Mouse (Mus musculus): Measurements from ENCODE around the gene Slc24a5. TPM values are rescaled to one million over a fixed set of nuclear protein-coding genes. Genes with fewer than 3 reads are reported as not detected.
A peak's percentile ranks its signal among the peaks of the same experiment; 100 is the strongest.

Gene Slc24a5
- polyA plus RNA-seq (2012; rRNA removed) (1.4 and 2.0 TPM in 2 replicates), polyA plus RNA-seq (2014; fragmentation: Nextera tagmentation; extraction: Ambion mirVana) (7.0 and 8.4 TPM in 2 replicates)

GRCm38 (mm10) chr2:125067894-125068293 lies at the start of gene Slc24a5:
Gene Slc24a5, plus strand, starts transcription at chr2:125068124.
- Histone ChIP-seq H3K4me1 (replicated peaks; ENCODE audit: control insufficient read depth in 2 of 2, insufficient read depth in 2 of 2, low read length in 1 of 2) (no peaks in the 10 kb centered on the region), H3K4me2 (ENCODE audit: low read depth) (no peak within 1 kb of the TSS), H3K36me3 (replicated peaks; ENCODE audit: control insufficient read depth, insufficient read depth, low read depth) (no peaks in the 10 kb centered on the region), H3K9me3 (ENCODE audit: control insufficient read depth, low read length) (no peaks in the 10 kb centered on the region), H3K27me3 (ENCODE audit: control insufficient read depth, insufficient read depth, low read length) (no peaks in the 10 kb centered on the region), H3K27ac (no peak within 1 kb of the TSS), H3K9ac (replicated peaks) (no peak within 1 kb of the TSS), H3K4me3 (ENCODE audit: insufficient read depth in 1 of 2, low read depth in 2 of 2, low read length in 2 of 2) (no peak within 1 kb of the TSS; a peak in 1 of 4 replicates)
- ATAC-seq (ENCODE audit: insufficient read depth): peak; percentile 43; the same call in 1 of the 2 replicates
- TF ChIP-seq CTCF (IDR thresholded peaks at IDR 0.05; ENCODE audit: low read depth) (no peak), EP300 (IDR thresholded peaks at IDR 0.05; ENCODE audit: low read depth) (no peak)
- DNase-seq (ENCODE audit: low read depth in 3 of 3, low spot score in 3 of 3): no peak
- 29% methylated on average over 10 of the region's 10 CpGs for WGBS (ENCODE audit: insufficient replicate concordance)

DNA sequence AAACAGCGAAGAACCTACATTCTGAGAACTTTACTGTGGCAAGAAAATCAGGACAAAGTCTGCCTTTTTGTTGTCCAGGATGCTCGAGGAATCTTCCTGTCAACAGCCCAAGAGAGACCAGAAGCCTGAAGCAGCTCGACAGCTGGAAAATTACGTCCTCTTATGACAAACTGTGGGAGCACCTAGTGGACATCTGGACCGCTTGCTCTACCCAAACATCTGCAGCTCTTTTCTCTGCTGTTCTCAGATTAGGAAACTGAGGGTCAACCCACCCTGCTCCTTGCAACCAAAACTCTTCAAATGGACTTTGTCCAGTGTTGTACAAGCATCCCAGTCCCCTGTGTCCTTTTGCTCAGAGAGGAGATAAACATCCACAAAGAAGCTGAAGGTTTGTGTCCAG lies 43.5 kb upstream of the Slc24a5 start:
- Histone ChIP-seq H3K36me3 (replicated peaks; ENCODE audit: control insufficient read depth, insufficient read depth, low read depth) (no peaks in the 10 kb centered on the region), H3K4me2 (ENCODE audit: low read depth) (no peak overlapping the region), H3K4me1 (replicated peaks; ENCODE audit: control insufficient read depth in 2 of 2, insufficient read depth in 2 of 2, low read length in 1 of 2) (no peaks in the 10 kb centered on the region), H3K27me3 (ENCODE audit: control insufficient read depth, insufficient read depth, low read length) (no peaks in the 10 kb centered on the region), H3K9me3 (ENCODE audit: control insufficient read depth, low read length) (no peaks in the 10 kb centered on the region), H3K27ac (no peak overlapping the region), H3K4me3 (ENCODE audit: insufficient read depth in 1 of 2, low read depth in 2 of 2, low read length in 2 of 2) (no peak overlapping the region), H3K9ac (replicated peaks) (no peak overlapping the region)
- ATAC-seq (ENCODE audit: insufficient read depth) (no peak), DNase-seq (ENCODE audit: low read depth in 3 of 3, low spot score in 3 of 3) (no peak)
- WGBS (ENCODE audit: insufficient replicate concordance): 46% methylated on average over 5 of the region's 5 CpGs
- no peak for TF ChIP-seq CTCF (IDR thresholded peaks at IDR 0.05; ENCODE audit: low read depth)
- TF ChIP-seq EP300 (IDR thresholded peaks at IDR 0.05; ENCODE audit: low read depth): no peak

DNA sequence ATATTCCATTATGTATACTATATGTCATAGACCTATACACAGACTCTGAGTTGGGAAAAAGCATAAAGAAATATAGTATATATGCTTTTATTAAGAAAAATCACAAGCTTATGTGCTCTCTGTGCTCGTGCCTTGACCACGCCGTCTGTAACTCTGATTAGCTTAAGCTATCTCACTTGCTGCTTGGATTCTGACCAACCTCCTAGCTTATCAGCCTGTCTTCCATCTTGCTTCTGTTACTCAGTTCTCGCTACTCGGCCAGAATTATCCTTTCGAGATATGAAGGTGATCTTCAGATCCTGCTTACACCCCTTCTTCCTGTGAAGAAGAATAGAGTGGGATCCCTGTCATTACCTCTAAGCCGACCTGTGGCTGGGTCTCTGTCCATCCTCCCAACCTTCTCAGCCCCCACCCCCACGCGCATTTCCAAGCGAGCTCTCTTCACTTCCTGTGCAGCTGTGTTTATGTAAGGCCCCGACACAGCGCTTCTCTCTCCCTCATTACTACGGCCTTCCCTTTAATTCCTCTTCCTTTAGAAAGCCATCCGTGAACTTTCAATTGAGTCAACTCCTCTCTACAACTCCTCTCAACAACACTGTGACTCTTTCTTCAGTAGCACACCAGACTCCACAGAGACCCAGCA lies 41.4 kb upstream of the Slc24a5 start:
- ATAC-seq (ENCODE audit: insufficient read depth) (no peak), DNase-seq (ENCODE audit: low read depth in 3 of 3, low spot score in 3 of 3) (no peak)
- Histone ChIP-seq H3K27me3 (ENCODE audit: control insufficient read depth, insufficient read depth, low read length) (no peaks in the 10 kb centered on the region), H3K9ac (replicated peaks) (no peak overlapping the region), H3K4me3 (ENCODE audit: insufficient read depth in 1 of 2, low read depth in 2 of 2, low read length in 2 of 2) (no peak overlapping the region), H3K9me3 (ENCODE audit: control insufficient read depth, low read length) (no peaks in the 10 kb centered on the region), H3K27ac (no peak overlapping the region), H3K36me3 (replicated peaks; ENCODE audit: control insufficient read depth, insufficient read depth, low read depth) (no peaks in the 10 kb centered on the region), H3K4me1 (replicated peaks; ENCODE audit: control insufficient read depth in 2 of 2, insufficient read depth in 2 of 2, low read length in 1 of 2) (no peaks in the 10 kb centered on the region), H3K4me2 (ENCODE audit: low read depth) (no peak overlapping the region)
- 19% methylated on average over 14 of the region's 14 CpGs for WGBS (ENCODE audit: insufficient replicate concordance)
- TF ChIP-seq EP300 (IDR thresholded peaks at IDR 0.05; ENCODE audit: low read depth) (no peak), CTCF (IDR thresholded peaks at IDR 0.05; ENCODE audit: low read depth) (no peak)

DNA sequence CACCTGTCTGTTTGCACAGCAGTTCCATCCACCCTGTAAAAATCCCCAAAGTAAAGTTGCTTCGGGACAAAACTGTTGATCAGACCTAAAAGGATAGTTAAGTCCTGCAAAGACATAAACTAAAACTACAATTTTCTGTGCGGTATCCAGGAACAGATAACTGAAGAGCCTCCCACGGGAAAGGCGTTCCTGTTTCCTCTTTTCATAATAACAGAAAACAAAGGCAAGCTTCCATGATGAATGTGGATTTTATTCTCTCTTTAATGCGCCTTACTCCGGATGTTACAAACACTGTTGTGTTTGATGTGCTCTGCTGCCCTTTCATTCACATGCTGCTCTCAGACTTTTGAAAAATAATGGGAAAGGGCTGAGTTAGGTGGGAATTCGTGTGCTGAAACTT lies 37.3 kb upstream of the Slc24a5 start:
- no peaks in the 10 kb centered on the region for H3K27me3 ChIP-seq (ENCODE audit: control insufficient read depth, insufficient read depth, low read length)
- no peak overlapping the region for H3K4me2 ChIP-seq (ENCODE audit: low read depth)
- TF ChIP-seq CTCF (IDR thresholded peaks at IDR 0.05; ENCODE audit: low read depth): no peak
- TF ChIP-seq EP300 (IDR thresholded peaks at IDR 0.05; ENCODE audit: low read depth): no peak
- H3K27ac ChIP-seq: no peak overlapping the region
- ATAC-seq (ENCODE audit: insufficient read depth) (no peak), DNase-seq (ENCODE audit: low read depth in 3 of 3, low spot score in 3 of 3) (no peak)
- 61% methylated on average over 7 of the region's 7 CpGs for WGBS (ENCODE audit: insufficient replicate concordance)
- H3K4me3 ChIP-seq (ENCODE audit: insufficient read depth in 1 of 2, low read depth in 2 of 2, low read length in 2 of 2): no peak overlapping the region
- no peaks in the 10 kb centered on the region for H3K9me3 ChIP-seq (ENCODE audit: control insufficient read depth, low read length)
- H3K36me3 ChIP-seq (replicated peaks; ENCODE audit: control insufficient read depth, insufficient read depth, low read depth): no peaks in the 10 kb centered on the region
- H3K9ac ChIP-seq (replicated peaks): no peak overlapping the region
- H3K4me1 ChIP-seq (replicated peaks; ENCODE audit: control insufficient read depth in 2 of 2, insufficient read depth in 2 of 2, low read length in 1 of 2): no peaks in the 10 kb centered on the region

GRCm38 (mm10) chr2:125031111-125031510 lies 36.8 kb upstream of the Slc24a5 start:
- no peak overlapping the region for H3K4me2 ChIP-seq (ENCODE audit: low read depth)
- no peaks in the 10 kb centered on the region for H3K36me3 ChIP-seq (replicated peaks; ENCODE audit: control insufficient read depth, insufficient read depth, low read depth)
- H3K4me1 ChIP-seq (replicated peaks; ENCODE audit: control insufficient read depth in 2 of 2, insufficient read depth in 2 of 2, low read length in 1 of 2): no peaks in the 10 kb centered on the region
- H3K27ac ChIP-seq: no peak overlapping the region
- no peaks in the 10 kb centered on the region for H3K27me3 ChIP-seq (ENCODE audit: control insufficient read depth, insufficient read depth, low read length)
- no peaks in the 10 kb centered on the region for H3K9me3 ChIP-seq (ENCODE audit: control insufficient read depth, low read length)
- H3K4me3 ChIP-seq (ENCODE audit: insufficient read depth in 1 of 2, low read depth in 2 of 2, low read length in 2 of 2): no peak overlapping the region
- ATAC-seq (ENCODE audit: insufficient read depth) (no peak), DNase-seq (ENCODE audit: low read depth in 3 of 3, low spot score in 3 of 3) (no peak)
- WGBS (ENCODE audit: insufficient replicate concordance): 68% methylated on average over 8 of the region's 8 CpGs
- TF ChIP-seq EP300 (IDR thresholded peaks at IDR 0.05; ENCODE audit: low read depth) (no peak), CTCF (IDR thresholded peaks at IDR 0.05; ENCODE audit: low read depth) (no peak)
- no peak overlapping the region for H3K9ac ChIP-seq (replicated peaks)
